Mouse (Mus musculus) intestine, postnatal 0 days (tissue): ENCODE results near the gene Dera. TPM values are rescaled to one million over a fixed set of nuclear protein-coding genes. Genes with fewer than 3 reads are reported as not detected.

Experiments used
- ATAC-seq: fragments of 200-750 bp; cut with Nextera tagmentation; 2 replicates; pipeline ENCODE4 v1.8.0; 2017; ENCODE audit warnings: mild to moderate bottlenecking, moderate TSS enrichment, moderate library complexity
- H3K27ac ChIP-seq: fragments of 300-500 bp; sonication (generic); 2 replicates; pipeline ENCODE4 v1.5.1; 2014; ENCODE audit warnings: mild to moderate bottlenecking, low read depth, low read length, moderate library complexity
- H3K27me3 ChIP-seq: fragments of 300-500 bp; sonication (generic); replicated peaks from 2 replicates; pipeline ENCODE4 v1.6.1; 2014; ENCODE audit warnings: low read length, mixed read lengths; ENCODE audit not compliant: control insufficient read depth, insufficient read depth
- H3K36me3 ChIP-seq: fragments of 300-500 bp; sonication (generic); 2 replicates; pipeline ENCODE4 v1.6.1; 2014; ENCODE audit warnings: mild to moderate bottlenecking, moderate library complexity; ENCODE audit not compliant: control insufficient read depth, insufficient read depth
- H3K4me1 ChIP-seq: fragments of 300-500 bp; sonication (generic); replicated peaks from 2 replicates; pipeline ENCODE4 v1.6.1; 2014; ENCODE audit warnings: antibody characterized with exemption, low read length, mixed read lengths; ENCODE audit not compliant: control insufficient read depth, insufficient read depth
- H3K4me2 ChIP-seq: fragments of 300-500 bp; sonication (generic); replicated peaks from 2 replicates; pipeline ENCODE4 v1.6.1; 2014; ENCODE audit warnings: low read depth, mild to moderate bottlenecking, moderate library complexity
- H3K4me3 ChIP-seq: fragments of 300-500 bp; sonication (generic); 2 replicates; pipeline ENCODE4 v1.5.1; 2014; ENCODE audit warnings: low read depth, low read length
- H3K9ac ChIP-seq: fragments of 300-500 bp; sonication (generic); 2 replicates; pipeline ENCODE4 v1.6.1; 2014; ENCODE audit warnings: mild to moderate bottlenecking, low read depth, low read length
- H3K9me3 ChIP-seq: fragments of 300-500 bp; sonication (generic); 2 replicates; pipeline ENCODE4 v1.6.1; 2016; ENCODE audit warnings: mixed run types; ENCODE audit not compliant: control insufficient read depth
- CTCF ChIP-seq: sonication (generic); IDR thresholded peaks from 2 replicates; pipeline ENCODE4 v1.5.1; 2016; ENCODE audit warnings: low read depth, mild to moderate bottlenecking, control low read depth, antibody characterized with exemption, moderate library complexity
- WGBS: fragments of 180-500 bp; shearing (Covaris S2); extraction: QIAGEN DNeasy Blood & Tissue Kit; methylation state at CpG from one replicate; pipeline ENCODE4 v1.1.7; 2014; 5-methylcytosine and 5-hydroxymethylcytosine counted together
- polyA plus RNA-seq: library from polyadenylated mRNA; unstranded; fragments of >200 nt; fragmentation: Nextera tagmentation; extraction: Ambion mirVana; gene quantifications from 2 replicates; pipeline ENCODE4 v1.2.1, GENCODE M21; 2015

Dera gene
- polyA plus RNA-seq, 1 experiment from 2014 or later: 122 TPM

GRCm38 (mm10) chr6:137825022-137825613, 70.8 kb downstream of the Dera start:
- WGBS: 85% methylated on average over 5 of the region's 5 CpGs
- H3K9me3 ChIP-seq: no peaks in the 10 kb centered on the region
- no peaks in the 10 kb centered on the region for H3K27me3 ChIP-seq
- no peak overlapping the region for H3K4me3 ChIP-seq
- no peak for TF ChIP-seq CTCF
- no peak overlapping the region for H3K4me2 ChIP-seq
- ATAC-seq: no peak
- H3K4me1 ChIP-seq: peaks cover 3% of the 10 kb centered on the region; the same call in 1 of the 2 replicates
- H3K27ac ChIP-seq: no peak overlapping the region
- H3K36me3 ChIP-seq: 0 out of 2 replicates have a peak, but pooled peaks cover 2% of the 10 kb centered on the region
- no peak overlapping the region for H3K9ac ChIP-seq

DNA sequence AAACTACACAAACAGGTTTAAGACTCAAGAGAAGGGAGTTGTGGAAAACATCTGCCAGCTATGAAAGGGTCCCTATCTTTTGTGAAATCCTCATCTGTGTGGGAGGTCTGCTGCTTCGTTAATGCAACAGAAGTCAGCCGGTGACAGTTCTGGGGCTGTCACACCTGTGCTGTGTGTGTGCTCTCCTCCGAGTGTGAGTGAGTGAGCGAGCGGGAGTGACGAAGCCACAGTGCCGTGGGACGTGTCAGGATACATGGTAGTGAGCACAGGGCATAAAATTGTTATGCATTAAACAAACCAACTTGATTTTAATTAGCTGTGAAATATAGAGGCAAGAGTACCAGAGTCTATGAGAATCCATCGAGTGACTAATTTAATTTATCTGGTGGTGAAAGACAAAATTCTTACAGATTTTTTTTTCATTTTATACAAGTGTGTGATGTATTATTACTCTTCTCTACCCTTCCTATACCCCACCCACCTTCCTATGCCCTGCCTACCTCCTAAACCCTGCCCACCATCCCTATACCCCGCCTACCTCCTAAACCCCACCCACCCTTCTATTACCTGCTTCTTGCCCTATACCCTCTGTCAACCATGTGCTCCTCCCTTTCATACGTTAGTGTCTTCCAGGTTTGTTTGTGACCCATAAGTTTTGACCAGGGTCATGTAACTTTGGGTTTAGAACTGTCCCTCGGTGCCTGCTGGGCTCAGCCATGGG, 74.9 kb downstream of the Dera start:
- ATAC-seq: no peak

GRCm38 (mm10) chr6:137836799-137837198, 82.5 kb downstream of the Dera start:
- Histone ChIP-seq H3K9ac (no peak overlapping the region), H3K36me3 (no peaks in the 10 kb centered on the region), H3K9me3 (no peaks in the 10 kb centered on the region), H3K27ac (peak overlapping the region; percentile 9; the same call in 1 of the 2 replicates), H3K4me3 (no peak overlapping the region), H3K4me1 (no peaks in the 10 kb centered on the region), H3K27me3 (no peaks in the 10 kb centered on the region), H3K4me2 (no peak overlapping the region)
- ATAC-seq: peak; percentile 84
- TF ChIP-seq CTCF: no peak
- WGBS: 60% methylated on average over 13 of the region's 13 CpGs

More for the DNA sequence above, 74.9 kb downstream of the Dera start:
- H3K4me2 ChIP-seq: no peak overlapping the region
- no peak for TF ChIP-seq CTCF
- H3K27me3 ChIP-seq: no peaks in the 10 kb centered on the region
- H3K4me1 ChIP-seq: peaks cover 3% of the 10 kb centered on the region; the same call in 1 of the 2 replicates
- H3K4me3 ChIP-seq: no peak overlapping the region
- no peaks in the 10 kb centered on the region for H3K9me3 ChIP-seq
- no peak overlapping the region for H3K9ac ChIP-seq
- 0 out of 2 replicates have a peak, but pooled peaks cover 6% of the 10 kb centered on the region for H3K36me3 ChIP-seq
- WGBS: 87% methylated on average over 12 of the region's 12 CpGs
- no peak overlapping the region for H3K27ac ChIP-seq

DNA sequence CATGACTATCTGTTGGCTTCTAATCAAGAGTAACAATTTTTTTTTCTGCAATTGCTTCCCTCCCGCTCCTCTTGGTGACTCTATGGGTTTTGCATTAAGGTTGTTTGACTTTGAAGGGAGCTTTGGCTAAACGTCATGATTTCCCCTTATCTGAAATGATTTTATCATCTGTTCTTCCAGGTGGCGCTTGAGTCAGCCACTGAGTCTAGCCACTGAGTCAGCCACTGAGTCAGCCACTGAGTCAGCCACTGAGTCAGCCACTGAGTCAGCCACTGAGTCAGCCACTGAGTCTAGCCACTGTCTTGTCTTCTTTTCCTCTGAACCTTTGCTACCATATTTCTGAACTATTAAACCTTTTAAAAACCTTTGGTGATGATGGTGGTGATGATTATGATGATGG, 89.0 kb downstream of the Dera start:
- no peak overlapping the region for H3K27ac ChIP-seq
- WGBS: 56% methylated on average over 3 of the region's 3 CpGs
- ATAC-seq: no peak

DNA sequence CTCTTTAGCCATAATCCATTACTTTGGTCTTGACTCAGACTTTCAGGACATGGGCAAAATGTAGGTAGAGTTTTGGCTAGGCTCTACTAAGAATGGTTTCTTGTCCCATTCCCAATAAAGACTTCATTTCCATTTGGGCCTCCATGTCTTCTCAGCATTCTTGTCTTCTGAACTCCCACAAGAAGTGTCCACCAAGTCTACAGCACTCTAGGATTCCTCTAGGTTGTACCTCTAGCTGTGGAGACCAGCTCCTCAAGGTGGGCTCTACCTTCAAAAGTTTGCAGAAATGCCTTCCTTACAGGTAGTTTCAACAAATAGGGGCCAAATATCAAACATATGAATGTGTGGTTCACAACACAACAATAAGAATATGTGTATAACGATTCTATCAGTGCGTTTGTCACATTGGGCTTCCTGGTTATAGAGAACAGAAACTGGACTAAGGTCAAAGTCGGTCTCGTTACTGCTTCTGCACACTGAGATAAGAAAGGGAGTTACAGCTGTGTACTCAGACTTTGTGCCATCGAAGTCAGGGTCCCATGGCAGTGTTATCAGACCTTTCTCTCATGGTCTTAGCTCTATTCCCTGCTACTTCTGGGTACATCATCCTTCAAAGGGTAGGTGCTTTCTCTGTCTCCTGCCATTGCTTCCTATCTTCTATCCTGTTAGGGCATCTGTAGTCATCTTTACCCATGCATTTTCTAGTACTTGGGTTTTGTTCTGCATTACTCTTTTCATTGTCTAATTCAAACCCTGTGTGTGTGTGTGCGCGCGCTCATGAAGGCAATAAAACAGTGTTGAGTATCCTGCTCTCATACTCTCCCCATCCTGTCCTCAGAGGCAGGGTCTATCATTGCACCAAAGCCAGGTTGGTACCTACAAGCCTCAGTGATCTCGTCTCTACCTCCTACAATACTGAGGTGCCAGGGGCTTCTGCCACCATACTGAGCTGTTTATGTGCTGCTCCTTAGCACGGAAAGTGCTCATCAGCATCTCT, 103.2 kb downstream of the Dera start:
- WGBS: 61% methylated on average over 10 of the region's 10 CpGs
- H3K4me2 ChIP-seq: no peak overlapping the region
- no peak overlapping the region for H3K9ac ChIP-seq
- peak overlapping the region; percentile 63 for H3K27ac ChIP-seq
- no peaks in the 10 kb centered on the region for H3K36me3 ChIP-seq
- H3K27me3 ChIP-seq: no peaks in the 10 kb centered on the region
- no peak overlapping the region for H3K4me3 ChIP-seq
- peaks cover 7% of the 10 kb centered on the region; the same call in 1 of the 2 replicates for H3K4me1 ChIP-seq
- H3K9me3 ChIP-seq: no peaks in the 10 kb centered on the region
- ATAC-seq: peak; percentile 99
- no peak for TF ChIP-seq CTCF

More for the DNA sequence above, 89.0 kb downstream of the Dera start:
- Histone ChIP-seq H3K9me3 (no peaks in the 10 kb centered on the region), H3K27me3 (no peaks in the 10 kb centered on the region), H3K4me2 (no peak overlapping the region), H3K36me3 (no peaks in the 10 kb centered on the region), H3K4me3 (no peak overlapping the region), H3K4me1 (no peaks in the 10 kb centered on the region), H3K9ac (no peak overlapping the region)
- no peak for TF ChIP-seq CTCF
